Mouse (Mus musculus) hindbrain, embryonic 13.5 days (tissue): ENCODE measurements at regions not wholly inside any gene's neighbourhood (a gene's known extent, or its start where the extent isn't known, plus 50 kb on each side); places are given as distances from the start of the nearest gene placed in this dataset.

Experiments used
- ATAC-seq: fragments of 200-750 bp; cut with Nextera tagmentation; 2 replicates; pipeline ENCODE4 v1.8.0; 2017; ENCODE audit warnings: moderate TSS enrichment; ENCODE audit not compliant: low FRiP score
- H3K27ac ChIP-seq: fragments of 300-500 bp; sonication (generic); 2 replicates; pipeline ENCODE4 v1.5.1; 2015; ENCODE audit warnings: inconsistent platforms, mild to moderate bottlenecking, moderate library complexity
- H3K27me3 ChIP-seq: fragments of 300-500 bp; sonication (generic); 2 replicates; pipeline ENCODE4 v1.6.1; 2015; ENCODE audit warnings: mild to moderate bottlenecking, inconsistent platforms
- H3K36me3 ChIP-seq: fragments of 300-500 bp; sonication (generic); 2 replicates; pipeline ENCODE4 v1.6.1; 2015; ENCODE audit warnings: mild to moderate bottlenecking, inconsistent platforms
- H3K4me1 ChIP-seq: fragments of 300-500 bp; sonication (generic); replicated peaks from 2 replicates; pipeline ENCODE4 v1.6.1; 2015; ENCODE audit warnings: inconsistent platforms
- H3K4me2 ChIP-seq: fragments of 300-500 bp; sonication (generic); 2 replicates; pipeline ENCODE4 v1.6.1; 2015; ENCODE audit warnings: inconsistent platforms, mild to moderate bottlenecking, moderate library complexity
- H3K4me3 ChIP-seq: fragments of 300-500 bp; sonication (generic); 2 replicates; pipeline ENCODE4 v1.5.1; 2015; ENCODE audit warnings: mild to moderate bottlenecking, inconsistent platforms
- H3K9ac ChIP-seq: fragments of 300-500 bp; sonication (generic); 2 replicates; pipeline ENCODE4 v1.6.1; 2015; ENCODE audit warnings: mild to moderate bottlenecking, inconsistent platforms
- H3K9me3 ChIP-seq: fragments of 300-500 bp; sonication (generic); 2 replicates; pipeline ENCODE4 v1.6.1; 2016; ENCODE audit warnings: inconsistent platforms
- WGBS: fragments of 180-500 bp; shearing (Covaris S2); methylation state at CpG from one replicate; pipeline ENCODE4 v1.1.7; 2015; 5-methylcytosine and 5-hydroxymethylcytosine counted together

- Histone ChIP-seq H3K4me3 (no peak overlapping the region), H3K27me3 (no peaks in the 10 kb centered on the region), H3K9me3 (no peaks in the 10 kb centered on the region), H3K9ac (no peak overlapping the region), H3K4me2 (no peak overlapping the region), H3K4me1 (no peaks in the 10 kb centered on the region), H3K36me3 (no peaks in the 10 kb centered on the region), H3K27ac (no peak overlapping the region)
- ATAC-seq, result no peak
- 94% methylated on average over 4 of the region's 4 CpGs for WGBS
These were observed 189.0 kb downstream of the Ttll7 start for GRCm38 (mm10) chr3:147041201-147041600.

GRCm38 (mm10) chr3:147042911-147043310 is 190.7 kb downstream of the Ttll7 start:
- H3K9ac ChIP-seq, result no peak overlapping the region
- H3K4me3 ChIP-seq, result no peak overlapping the region
- no peaks in the 10 kb centered on the region for H3K9me3 ChIP-seq
- no peak overlapping the region for H3K27ac ChIP-seq
- H3K36me3 ChIP-seq, result no peaks in the 10 kb centered on the region
- no peaks in the 10 kb centered on the region for H3K4me1 ChIP-seq
- WGBS, result 85% methylated on average over 3 of the region's 3 CpGs
- no peak overlapping the region for H3K4me2 ChIP-seq
- ATAC-seq, result no peak
- H3K27me3 ChIP-seq, result no peaks in the 10 kb centered on the region

DNA sequence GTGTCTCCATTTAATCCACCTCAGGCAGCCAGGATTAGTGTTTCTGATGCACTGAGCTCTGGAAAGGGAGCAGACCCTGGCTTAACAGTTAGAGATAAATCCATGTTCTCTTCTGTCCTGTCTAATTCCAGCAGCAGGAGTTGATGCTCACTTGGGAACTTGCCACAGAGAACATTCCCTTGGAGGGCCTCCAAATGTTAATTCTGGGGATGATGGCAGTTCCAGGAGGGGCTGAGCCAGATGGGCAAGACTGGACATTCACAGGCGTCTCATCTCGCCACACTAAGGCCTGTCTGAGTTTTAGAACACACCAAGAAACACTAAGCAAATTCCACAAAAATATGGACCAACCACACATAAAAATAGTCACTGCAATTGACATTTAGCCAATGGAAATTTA is 194.5 kb downstream of the Ttll7 start:
- Histone ChIP-seq H3K4me3 (no peak overlapping the region), H3K4me1 (no peaks in the 10 kb centered on the region), H3K4me2 (no peak overlapping the region), H3K36me3 (no peaks in the 10 kb centered on the region), H3K27me3 (no peaks in the 10 kb centered on the region), H3K9ac (no peak overlapping the region), H3K27ac (no peak overlapping the region), H3K9me3 (no peaks in the 10 kb centered on the region; the same call in 1 of the 2 replicates)
- ATAC-seq, result no peak
- 83% methylated on average over 2 of the region's 2 CpGs for WGBS

GRCm38 (mm10) chr3:147054157-147054838 is 202.1 kb downstream of the Ttll7 start:
- ATAC-seq, result no peak

GRCm38 (mm10) chr3:147057874-147058273 is 205.7 kb downstream of the Ttll7 start:
- no peak for ATAC-seq
- no peak overlapping the region for H3K9ac ChIP-seq
- no peaks in the 10 kb centered on the region for H3K27me3 ChIP-seq
- no peak overlapping the region for H3K4me2 ChIP-seq
- 77% methylated on average over 3 of the region's 3 CpGs for WGBS
- H3K27ac ChIP-seq, result no peak overlapping the region
- H3K9me3 ChIP-seq, result no peaks in the 10 kb centered on the region
- H3K4me1 ChIP-seq, result no peaks in the 10 kb centered on the region
- no peaks in the 10 kb centered on the region for H3K36me3 ChIP-seq
- no peak overlapping the region for H3K4me3 ChIP-seq

More at GRCm38 (mm10) chr3:147054157-147054838, 202.1 kb downstream of the Ttll7 start:
- 82% methylated on average over 8 of the region's 8 CpGs for WGBS
- Histone ChIP-seq H3K4me1 (no peaks in the 10 kb centered on the region), H3K4me3 (no peak overlapping the region), H3K9me3 (no peaks in the 10 kb centered on the region; the same call in 1 of the 2 replicates), H3K27ac (no peak overlapping the region), H3K36me3 (no peaks in the 10 kb centered on the region), H3K9ac (no peak overlapping the region), H3K4me2 (no peak overlapping the region), H3K27me3 (no peaks in the 10 kb centered on the region)

DNA sequence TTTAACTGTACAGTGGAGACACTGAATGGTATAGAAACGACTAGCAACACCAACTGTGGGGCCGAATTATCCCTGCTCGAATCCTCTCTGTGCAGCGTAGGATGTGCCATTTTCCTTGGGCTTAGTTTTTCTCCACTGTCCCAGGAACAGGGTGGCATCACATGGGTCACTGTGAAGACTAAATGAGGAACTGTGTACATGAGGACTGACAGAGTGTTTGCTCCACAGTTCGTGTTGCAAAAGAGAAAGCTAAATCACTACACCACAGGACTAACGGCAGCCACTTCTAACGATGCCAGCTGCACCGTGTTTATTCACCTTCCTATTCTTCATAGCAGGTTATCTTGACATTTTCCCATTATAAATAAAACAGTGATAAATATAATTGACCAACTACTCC is 208.5 kb downstream of the Ttll7 start:
- Histone ChIP-seq H3K4me1 (peaks cover 14% of the 10 kb centered on the region), H3K4me2 (no peak overlapping the region), H3K27me3 (no peaks in the 10 kb centered on the region), H3K9ac (no peak overlapping the region), H3K9me3 (no peaks in the 10 kb centered on the region), H3K27ac (no peak overlapping the region), H3K4me3 (no peak overlapping the region), H3K36me3 (no peaks in the 10 kb centered on the region)
- ATAC-seq, result no peak
- 85% methylated on average over 8 of the region's 8 CpGs for WGBS

DNA sequence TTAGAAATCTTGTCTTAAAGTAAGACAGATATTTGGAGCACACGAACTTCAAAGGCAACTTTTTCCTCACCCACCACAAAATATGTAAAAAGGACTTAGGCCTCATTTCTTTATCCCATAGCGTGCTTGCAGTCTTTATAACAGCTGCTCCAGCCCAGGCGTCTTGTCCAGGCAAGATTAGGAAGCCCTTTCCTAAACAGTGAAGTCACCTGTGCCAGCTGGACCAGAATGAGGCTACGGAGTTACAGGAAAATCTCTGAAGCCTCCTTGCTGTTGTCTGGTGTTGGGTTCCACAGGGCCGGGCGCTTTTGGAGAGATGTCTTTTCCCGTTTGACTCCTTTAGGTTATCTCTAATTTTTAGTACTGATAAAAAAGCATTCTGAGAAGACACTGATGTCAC is 210.3 kb downstream of the Ttll7 start:
- Histone ChIP-seq H3K4me1 (peaks cover 14% of the 10 kb centered on the region), H3K9ac (no peak overlapping the region), H3K36me3 (no peaks in the 10 kb centered on the region), H3K27ac (no peak overlapping the region), H3K4me2 (no peak overlapping the region), H3K4me3 (no peak overlapping the region), H3K9me3 (no peaks in the 10 kb centered on the region), H3K27me3 (no peaks in the 10 kb centered on the region)
- no peak for ATAC-seq
- WGBS, result 86% methylated on average over 7 of the region's 7 CpGs

GRCm38 (mm10) chr3:147063578-147064442 is 211.6 kb downstream of the Ttll7 start:
- H3K4me1 ChIP-seq, result peaks cover 14% of the 10 kb centered on the region
- H3K27me3 ChIP-seq, result no peaks in the 10 kb centered on the region
- H3K9me3 ChIP-seq, result no peaks in the 10 kb centered on the region
- peak overlapping the region; percentile 30; the same call in 1 of the 2 replicates for H3K27ac ChIP-seq
- 66% methylated on average over 16 of the region's 16 CpGs for WGBS
- H3K9ac ChIP-seq, result no peak overlapping the region
- no peaks in the 10 kb centered on the region for H3K36me3 ChIP-seq
- H3K4me3 ChIP-seq, result no peak overlapping the region
- H3K4me2 ChIP-seq, result no peak overlapping the region
- peak; percentile 90 for ATAC-seq

- Histone ChIP-seq H3K27ac (peak overlapping the region; percentile 52; the same call in 1 of the 2 replicates), H3K9me3 (no peaks in the 10 kb centered on the region), H3K36me3 (no peaks in the 10 kb centered on the region), H3K4me1 (peaks cover 14% of the 10 kb centered on the region), H3K9ac (no peak overlapping the region), H3K4me3 (no peak overlapping the region), H3K4me2 (no peak overlapping the region), H3K27me3 (no peaks in the 10 kb centered on the region)
- 62% methylated on average over 3 of the region's 3 CpGs for WGBS
- ATAC-seq, result 0 out of 2 replicates have a peak, but pooled peaks have one; percentile 18
These were observed 212.3 kb downstream of the Ttll7 start for GRCm38 (mm10) chr3:147064443-147064868.

DNA sequence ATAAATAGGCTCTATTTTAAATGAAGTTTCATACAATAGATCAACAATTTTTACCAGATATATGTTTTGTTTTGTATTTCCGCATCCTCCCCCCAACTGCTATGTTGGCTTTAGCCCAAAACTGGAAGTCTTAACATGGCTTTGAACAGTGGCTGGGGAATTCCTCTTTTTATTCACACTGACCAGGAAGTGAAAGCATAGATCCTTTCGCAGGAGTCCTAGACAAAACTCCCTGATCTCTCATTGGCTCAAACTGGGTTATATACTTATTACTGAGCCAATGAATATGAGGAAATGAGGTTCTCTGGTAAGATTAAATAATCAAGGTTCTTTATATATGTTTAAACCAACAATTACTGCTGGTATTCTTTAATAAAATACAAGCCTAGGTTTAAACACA is 218.8 kb downstream of the Ttll7 start:
- no peak overlapping the region for H3K27ac ChIP-seq
- no peaks in the 10 kb centered on the region for H3K36me3 ChIP-seq
- no peak overlapping the region for H3K4me2 ChIP-seq
- H3K9ac ChIP-seq, result no peak overlapping the region
- ATAC-seq, result no peak
- H3K4me3 ChIP-seq, result no peak overlapping the region
- no peaks in the 10 kb centered on the region for H3K27me3 ChIP-seq
- no peaks in the 10 kb centered on the region for H3K9me3 ChIP-seq
- 93% methylated on average over 2 of the region's 2 CpGs for WGBS
- H3K4me1 ChIP-seq, result no peaks in the 10 kb centered on the region

DNA sequence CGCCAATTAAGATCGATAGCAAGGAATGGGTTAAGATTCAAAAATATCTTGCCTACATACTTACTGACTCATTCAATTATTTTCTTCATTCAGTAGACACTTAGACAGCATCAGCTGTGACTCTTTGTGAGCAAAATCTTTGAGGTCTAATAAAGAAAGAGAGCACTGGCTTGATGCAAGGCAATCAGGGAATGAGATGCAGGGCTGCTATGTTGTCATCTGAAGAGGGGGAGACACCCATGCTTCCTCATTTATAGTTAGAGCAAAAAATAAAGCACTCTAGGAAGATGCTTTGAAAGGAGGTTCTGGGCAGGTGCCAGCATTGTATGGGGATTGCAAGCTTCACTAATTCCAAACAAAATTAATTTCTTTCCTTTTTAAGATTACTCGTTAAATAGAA is 228.0 kb downstream of the Ttll7 start:
- H3K27me3 ChIP-seq, result no peaks in the 10 kb centered on the region
- 75% methylated on average over 3 of the region's 3 CpGs for WGBS
- no peaks in the 10 kb centered on the region for H3K9me3 ChIP-seq
- H3K4me3 ChIP-seq, result no peak overlapping the region
- no peak for ATAC-seq
- no peaks in the 10 kb centered on the region for H3K36me3 ChIP-seq
- no peak overlapping the region for H3K27ac ChIP-seq
- no peak overlapping the region for H3K9ac ChIP-seq
- H3K4me1 ChIP-seq, result peaks cover 24% of the 10 kb centered on the region
- no peak overlapping the region for H3K4me2 ChIP-seq

- Histone ChIP-seq H3K27me3 (no peaks in the 10 kb centered on the region), H3K9me3 (no peaks in the 10 kb centered on the region), H3K4me3 (no peak overlapping the region), H3K36me3 (no peaks in the 10 kb centered on the region), H3K4me2 (no peak overlapping the region), H3K9ac (no peak overlapping the region), H3K4me1 (peaks cover 24% of the 10 kb centered on the region), H3K27ac (no peak overlapping the region)
- 75% methylated on average over 4 of the region's 4 CpGs for WGBS
- ATAC-seq, result no peak
These were observed 228.7 kb downstream of the Ttll7 start for GRCm38 (mm10) chr3:147080768-147081448.
